Mouse (Mus musculus) midbrain, postnatal 0 days (tissue): ENCODE measurements around the gene Plcb1. TPM values are rescaled to one million over a fixed set of nuclear protein-coding genes. Genes with fewer than 3 reads are reported as not detected.

ENCODE experiments used
- ATAC-seq: fragments of 200-750 bp; cut with Nextera tagmentation; 2 replicates; pipeline ENCODE4 v1.8.0; 2017; ENCODE audit warnings: moderate number of reproducible peaks, mild to moderate bottlenecking, moderate TSS enrichment, moderate library complexity; ENCODE audit not compliant: low FRiP score
- DNase-seq: peaks from one replicate; pipeline ENCODE4 v3.0.0-alpha.2; 2015; ENCODE audit warnings: low spot score
- H3K27ac ChIP-seq: fragments of 300-500 bp; sonication (generic); 2 replicates; pipeline ENCODE4 v1.5.1; 2014; ENCODE audit warnings: low read depth, mild to moderate bottlenecking, low read length, mixed read lengths
- H3K27me3 ChIP-seq: fragments of 300-500 bp; sonication (generic); 2 replicates; pipeline ENCODE4 v1.6.1; 2014; ENCODE audit warnings: low read length, control low read depth, mixed read lengths; ENCODE audit not compliant: insufficient read depth
- H3K36me3 ChIP-seq: fragments of 300-500 bp; sonication (generic); 2 replicates; pipeline ENCODE4 v1.6.1; 2014; ENCODE audit warnings: low read length, control low read depth, mixed read lengths; ENCODE audit not compliant: insufficient read depth
- H3K4me1 ChIP-seq: fragments of 300-500 bp; sonication (generic); 2 replicates; pipeline ENCODE4 v1.6.1; 2014; ENCODE audit warnings: mild to moderate bottlenecking, control low read depth, antibody characterized with exemption, low read length, mixed read lengths; ENCODE audit not compliant: insufficient read depth
- H3K4me2 ChIP-seq: fragments of 300-500 bp; sonication (generic); 2 replicates; pipeline ENCODE4 v1.6.1; 2014; ENCODE audit warnings: low read depth, mild to moderate bottlenecking, low read length, mixed read lengths; ENCODE audit not compliant: poor library complexity, severe bottlenecking
- H3K4me3 ChIP-seq: fragments of 300-500 bp; sonication (generic); 2 replicates; pipeline ENCODE4 v1.5.1; 2014; ENCODE audit warnings: low read depth, mild to moderate bottlenecking, low read length, moderate library complexity
- H3K9ac ChIP-seq: fragments of 300-500 bp; sonication (generic); replicated peaks from 2 replicates; pipeline ENCODE4 v1.6.1; 2014; ENCODE audit warnings: mild to moderate bottlenecking, low read length, moderate library complexity, mixed read lengths; ENCODE audit not compliant: poor library complexity, severe bottlenecking
- H3K9me3 ChIP-seq: fragments of 300-500 bp; sonication (generic); 2 replicates; pipeline ENCODE4 v1.6.1; 2016; ENCODE audit warnings: low read length, control low read depth
- CTCF ChIP-seq: IDR thresholded peaks from 2 replicates; pipeline ENCODE4 v1.5.1; 2016; ENCODE audit warnings: antibody characterized with exemption, mild to moderate bottlenecking
- WGBS: fragments of 180-500 bp; shearing (Covaris S2); extraction: QIAGEN DNeasy Blood & Tissue Kit; methylation state at CpG from one replicate; pipeline ENCODE4 v1.1.7; 2014; 5-methylcytosine and 5-hydroxymethylcytosine counted together
- polyA plus RNA-seq: library from polyadenylated mRNA; unstranded; fragments of >200 nt; fragmentation: Nextera tagmentation; extraction: Ambion mirVana; gene quantifications from 2 replicates; pipeline ENCODE4 v1.2.1, GENCODE M21; 2015
- total RNA-seq: library from RNA; depleted of rRNA; stranded (reverse); fragments of >200 nt; gene quantifications from 2 replicates; pipeline ENCODE4 v1.2.3, GENCODE M21; 2014

Gene Plcb1
- total and polyA plus RNA-seq, 2 experiments from 2014 or later: 36.1 to 59.0 TPM

GRCm38 (mm10) chr2:134844391-134845238 is 58.7 kb downstream of the Plcb1 start:
- H3K9ac ChIP-seq: no peak overlapping the region
- 69% methylated on average over 6 of the region's 6 CpGs for WGBS
- H3K36me3 ChIP-seq: no peaks in the 10 kb centered on the region
- no peaks in the 10 kb centered on the region for H3K9me3 ChIP-seq
- no peak overlapping the region for H3K27ac ChIP-seq
- no peak overlapping the region for H3K4me2 ChIP-seq
- H3K27me3 ChIP-seq: no peaks in the 10 kb centered on the region
- no peak for TF ChIP-seq CTCF
- no peak for DNase-seq
- H3K4me1 ChIP-seq: no peaks in the 10 kb centered on the region
- ATAC-seq: no peak
- H3K4me3 ChIP-seq: no peak overlapping the region

GRCm38 (mm10) chr2:134845239-134845738 is 59.4 kb downstream of the Plcb1 start:
- DNase-seq: no peak
- H3K27ac ChIP-seq: no peak overlapping the region
- no peaks in the 10 kb centered on the region for H3K4me1 ChIP-seq
- H3K9me3 ChIP-seq: no peaks in the 10 kb centered on the region
- no peak for TF ChIP-seq CTCF
- 69% methylated on average over 3 of the region's 3 CpGs for WGBS
- H3K27me3 ChIP-seq: no peaks in the 10 kb centered on the region
- no peak overlapping the region for H3K4me2 ChIP-seq
- no peaks in the 10 kb centered on the region for H3K36me3 ChIP-seq
- no peak overlapping the region for H3K9ac ChIP-seq
- ATAC-seq: no peak
- H3K4me3 ChIP-seq: no peak overlapping the region

GRCm38 (mm10) chr2:134846555-134846954 is 60.7 kb downstream of the Plcb1 start:
- H3K9ac ChIP-seq: no peak overlapping the region
- ATAC-seq (no peak), DNase-seq (no peak)
- H3K4me2 ChIP-seq: no peak overlapping the region
- 85% methylated on average over 3 of the region's 3 CpGs for WGBS
- no peaks in the 10 kb centered on the region for H3K27me3 ChIP-seq
- H3K9me3 ChIP-seq: no peaks in the 10 kb centered on the region
- no peak for TF ChIP-seq CTCF
- no peak overlapping the region for H3K27ac ChIP-seq
- H3K4me1 ChIP-seq: no peaks in the 10 kb centered on the region
- no peaks in the 10 kb centered on the region for H3K36me3 ChIP-seq
- no peak overlapping the region for H3K4me3 ChIP-seq

GRCm38 (mm10) chr2:134851189-134852171 is 65.6 kb downstream of the Plcb1 start:
- 82% methylated on average over 13 of the region's 13 CpGs for WGBS
- Histone ChIP-seq H3K4me2 (no peak overlapping the region), H3K4me3 (no peak overlapping the region), H3K9me3 (no peaks in the 10 kb centered on the region), H3K9ac (no peak overlapping the region), H3K36me3 (no peaks in the 10 kb centered on the region), H3K27me3 (no peaks in the 10 kb centered on the region), H3K27ac (no peak overlapping the region), H3K4me1 (no peaks in the 10 kb centered on the region)
- no peak for TF ChIP-seq CTCF
- no peak for ATAC-seq
- DNase-seq: no peak

- DNase-seq (no peak), ATAC-seq (no peak)
- no peak for TF ChIP-seq CTCF
- Histone ChIP-seq H3K4me1 (no peaks in the 10 kb centered on the region), H3K27ac (no peak overlapping the region), H3K4me3 (no peak overlapping the region), H3K4me2 (no peak overlapping the region), H3K27me3 (no peaks in the 10 kb centered on the region), H3K9me3 (no peaks in the 10 kb centered on the region), H3K9ac (no peak overlapping the region), H3K36me3 (no peaks in the 10 kb centered on the region)
These were observed 70.4 kb downstream of the Plcb1 start for GRCm38 (mm10) chr2:134856239-134856638.
